Mouse (Mus musculus) hindbrain, postnatal 0 days (tissue): ENCODE data around the gene Mex3a. TPM values are rescaled to one million over a fixed set of nuclear protein-coding genes. Genes with fewer than 3 reads are reported as not detected.

Source experiments
- ATAC-seq: fragments of 200-750 bp; cut with Nextera tagmentation; 2 replicates; pipeline ENCODE4 v1.8.0; 2017; ENCODE audit warnings: mild to moderate bottlenecking, moderate TSS enrichment, moderate library complexity
- DNase-seq: peaks from one replicate; pipeline ENCODE4 v3.0.0-alpha.2; 2015; ENCODE audit warnings: low spot score
- H3K27ac ChIP-seq: fragments of 300-500 bp; sonication (generic); 2 replicates; pipeline ENCODE4 v1.5.1; 2014; ENCODE audit warnings: mild to moderate bottlenecking
- H3K27me3 ChIP-seq: fragments of 300-500 bp; sonication (generic); 2 replicates; pipeline ENCODE4 v1.6.1; 2014; ENCODE audit warnings: low read length, mixed read lengths; ENCODE audit not compliant: insufficient read depth
- H3K36me3 ChIP-seq: fragments of 300-500 bp; sonication (generic); 2 replicates; pipeline ENCODE4 v1.6.1; 2014; ENCODE audit warnings: low read length, mixed read lengths; ENCODE audit not compliant: insufficient read depth
- H3K4me1 ChIP-seq: fragments of 300-500 bp; sonication (generic); 2 replicates; pipeline ENCODE4 v1.6.1; 2014; ENCODE audit warnings: antibody characterized with exemption, low read length, mixed read lengths; ENCODE audit not compliant: insufficient read depth
- H3K4me2 ChIP-seq: fragments of 300-500 bp; sonication (generic); 2 replicates; pipeline ENCODE4 v1.6.1; 2014; ENCODE audit warnings: low read depth, mild to moderate bottlenecking, low read length, moderate library complexity, mixed read lengths
- H3K4me3 ChIP-seq: fragments of 300-500 bp; sonication (generic); 2 replicates; pipeline ENCODE4 v1.5.1; 2014; ENCODE audit warnings: low read length
- H3K9ac ChIP-seq: fragments of 300-500 bp; sonication (generic); replicated peaks from 2 replicates; pipeline ENCODE4 v1.6.1; 2014; ENCODE audit warnings: mild to moderate bottlenecking, low read length, moderate library complexity, mixed read lengths
- H3K9me3 ChIP-seq: fragments of 300-500 bp; sonication (generic); 2 replicates; pipeline ENCODE4 v1.6.1; 2016; ENCODE audit warnings: low read length, mixed read lengths
- CTCF ChIP-seq: IDR thresholded peaks from 2 replicates; pipeline ENCODE4 v1.5.1; 2016; ENCODE audit warnings: antibody characterized with exemption, control low read depth, low read depth
- WGBS: fragments of 180-500 bp; shearing (Covaris S2); extraction: QIAGEN DNeasy Blood & Tissue Kit; methylation state at CpG from one replicate; pipeline ENCODE4 v1.1.7; 2014; 5-methylcytosine and 5-hydroxymethylcytosine counted together
- polyA plus RNA-seq: library from polyadenylated mRNA; unstranded; fragments of >200 nt; fragmentation: Nextera tagmentation; extraction: Ambion mirVana; gene quantifications from 2 replicates; pipeline ENCODE4 v1.2.1, GENCODE M21; 2015
- total RNA-seq: library from RNA; depleted of rRNA; stranded (reverse); fragments of >200 nt; gene quantifications from 2 replicates; pipeline ENCODE4 v1.2.3, GENCODE M21; 2014; rRNA removed

The Mex3a gene
- total RNA-seq (52.3 and 54.5 TPM in 2 replicates), polyA plus RNA-seq (13.9 and 15.3 TPM in 2 replicates)

- H3K9ac ChIP-seq, result peak within 1 kb of the TSS; percentile 94
- 4% methylated on average over 18 of the region's 31 CpGs for WGBS
- H3K4me3 ChIP-seq, result peak within 1 kb of the TSS; percentile 66
- peak within 1 kb of the TSS; percentile 92 for H3K27ac ChIP-seq
- ATAC-seq (no peak), DNase-seq (peak; percentile 60)
- no peaks in the 10 kb centered on the region for H3K9me3 ChIP-seq
- peaks cover 7% of the 10 kb centered on the region; the same call in 1 of the 2 replicates for H3K36me3 ChIP-seq
- H3K4me2 ChIP-seq, result peak within 1 kb of the TSS; percentile 87
- peaks cover 53% of the 10 kb centered on the region for H3K4me1 ChIP-seq
- no peak for TF ChIP-seq CTCF
- no peaks in the 10 kb centered on the region for H3K27me3 ChIP-seq
Measured at GRCm38 (mm10) chr3:88532299-88532674, at the start of gene Mex3a. TSS of gene Mex3a (plus strand) at chr3:88532395.

DNA sequence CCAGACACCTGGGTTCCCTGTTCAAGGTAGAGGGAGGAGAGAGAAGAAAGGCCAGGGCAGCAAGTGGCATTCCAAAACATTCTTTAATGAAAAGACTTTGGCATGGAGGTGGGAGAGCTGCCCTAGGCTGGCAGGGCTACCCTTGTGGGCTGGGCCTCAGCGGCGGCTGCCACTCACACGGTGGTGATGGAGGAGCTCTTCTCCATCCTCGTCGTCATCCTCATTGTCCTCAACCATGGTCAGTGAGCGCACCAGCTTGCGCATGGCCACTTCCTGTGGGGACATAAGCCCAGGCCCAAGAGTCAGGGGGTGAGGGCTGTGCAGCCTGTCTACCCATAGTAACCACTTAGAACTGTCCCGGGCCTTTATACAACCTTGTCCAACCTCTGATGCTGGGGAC lies 49.1 kb upstream of the Mex3a start:
- peaks cover 15% of the 10 kb centered on the region for H3K36me3 ChIP-seq
- DNase-seq (no peak), ATAC-seq (peak; percentile 22; the same call in 1 of the 2 replicates)
- no peak overlapping the region for H3K4me3 ChIP-seq
- H3K27ac ChIP-seq, result no peak overlapping the region
- H3K27me3 ChIP-seq, result peaks cover 15% of the 10 kb centered on the region
- no peaks in the 10 kb centered on the region for H3K9me3 ChIP-seq
- no peak overlapping the region for H3K9ac ChIP-seq
- peaks cover 3% of the 10 kb centered on the region; the same call in 1 of the 2 replicates for H3K4me1 ChIP-seq
- H3K4me2 ChIP-seq, result no peak overlapping the region
- WGBS, result 74% methylated on average over 8 of the region's 8 CpGs
- no peak for TF ChIP-seq CTCF

GRCm38 (mm10) chr3:88483621-88484020 lies 48.6 kb upstream of the Mex3a start:
- H3K4me1 ChIP-seq, result peaks cover 3% of the 10 kb centered on the region; the same call in 1 of the 2 replicates
- no peak overlapping the region for H3K9ac ChIP-seq
- ATAC-seq, result peak; percentile 64
- H3K9me3 ChIP-seq, result no peaks in the 10 kb centered on the region
- H3K36me3 ChIP-seq, result peaks cover 15% of the 10 kb centered on the region
- no peak overlapping the region for H3K4me3 ChIP-seq
- H3K27ac ChIP-seq, result no peak overlapping the region
- DNase-seq, result peak; percentile 85
- WGBS, result 7% methylated on average over 5 of the region's 5 CpGs
- no peak overlapping the region for H3K4me2 ChIP-seq
- peaks cover 15% of the 10 kb centered on the region for H3K27me3 ChIP-seq
- peak; percentile 97 for TF ChIP-seq CTCF

- peak; percentile 65 for DNase-seq
- Histone ChIP-seq H3K9ac (no peak overlapping the region), H3K4me3 (no peak overlapping the region), H3K36me3 (peaks cover 15% of the 10 kb centered on the region), H3K4me1 (peaks cover 3% of the 10 kb centered on the region; the same call in 1 of the 2 replicates), H3K27ac (no peak overlapping the region), H3K27me3 (peaks cover 15% of the 10 kb centered on the region), H3K4me2 (peak overlapping the region; percentile 24; the same call in 1 of the 2 replicates), H3K9me3 (no peaks in the 10 kb centered on the region)
- ATAC-seq, result peak; percentile 22
- WGBS, result 23% methylated on average over 39 of the region's 39 CpGs
- 0 out of 2 replicates have a peak, but pooled peaks have one; percentile 17 for TF ChIP-seq CTCF
Measured at GRCm38 (mm10) chr3:88484597-88485316, 47.4 kb upstream of the Mex3a start.

DNA sequence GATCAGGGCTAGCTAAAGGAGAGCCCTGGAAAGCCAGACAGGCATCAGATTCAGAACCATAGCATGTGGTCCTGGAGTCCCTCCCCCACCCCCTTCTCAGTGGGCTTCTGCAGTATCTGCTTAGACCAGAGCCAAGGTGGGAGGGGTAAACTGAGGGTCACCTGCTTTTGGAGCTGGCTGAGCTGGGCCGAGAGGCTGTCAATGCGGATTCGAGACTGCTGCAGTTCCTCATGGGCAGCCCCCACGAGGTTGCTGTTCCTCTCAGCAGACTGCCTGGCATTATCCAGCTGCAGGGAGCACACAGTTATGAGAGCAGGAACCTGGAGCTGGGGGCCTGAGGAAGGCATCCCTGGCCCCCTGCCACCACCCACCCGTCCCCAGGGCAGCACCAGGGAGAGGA lies 46.2 kb upstream of the Mex3a start:
- H3K27ac ChIP-seq, result no peak overlapping the region
- no peak for DNase-seq
- TF ChIP-seq CTCF, result no peak
- no peak overlapping the region for H3K4me3 ChIP-seq
- peaks cover 15% of the 10 kb centered on the region for H3K27me3 ChIP-seq
- peaks cover 3% of the 10 kb centered on the region; the same call in 1 of the 2 replicates for H3K4me1 ChIP-seq
- H3K9ac ChIP-seq, result no peak overlapping the region
- ATAC-seq, result no peak
- H3K9me3 ChIP-seq, result no peaks in the 10 kb centered on the region
- H3K4me2 ChIP-seq, result no peak overlapping the region
- peaks cover 15% of the 10 kb centered on the region for H3K36me3 ChIP-seq
- 70% methylated on average over 5 of the region's 5 CpGs for WGBS

DNA sequence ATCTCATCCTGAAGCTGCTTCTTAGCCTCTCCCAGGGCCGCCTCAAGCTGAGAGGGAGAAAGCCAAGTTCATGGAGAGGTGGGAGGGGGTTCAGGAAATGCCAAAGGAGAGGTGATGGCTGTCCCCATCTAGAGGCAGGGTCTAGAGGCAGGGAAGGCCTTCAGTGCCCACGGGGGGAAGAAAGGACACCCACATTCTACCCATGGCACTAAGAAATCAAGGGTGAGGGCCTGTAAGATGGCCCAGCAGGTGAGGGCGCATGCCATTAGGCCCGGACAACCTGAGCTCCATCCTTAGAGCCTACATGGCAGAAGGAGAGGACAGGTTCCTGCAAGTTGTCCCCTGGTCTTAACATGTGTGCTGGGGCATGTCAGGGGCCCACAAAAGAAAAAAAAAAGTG lies 45.3 kb upstream of the Mex3a start:
- Histone ChIP-seq H3K4me3 (no peak overlapping the region), H3K27me3 (peaks cover 15% of the 10 kb centered on the region), H3K27ac (no peak overlapping the region), H3K4me1 (peaks cover 3% of the 10 kb centered on the region; the same call in 1 of the 2 replicates), H3K9ac (no peak overlapping the region), H3K36me3 (peaks cover 15% of the 10 kb centered on the region), H3K4me2 (no peak overlapping the region), H3K9me3 (no peaks in the 10 kb centered on the region)
- no peak for TF ChIP-seq CTCF
- DNase-seq (no peak), ATAC-seq (no peak)
- 83% methylated on average over 4 of the region's 4 CpGs for WGBS

- no peaks in the 10 kb centered on the region for H3K9me3 ChIP-seq
- DNase-seq (no peak), ATAC-seq (no peak)
- H3K9ac ChIP-seq, result no peak overlapping the region
- H3K27me3 ChIP-seq, result peaks cover 15% of the 10 kb centered on the region
- H3K4me2 ChIP-seq, result no peak overlapping the region
- H3K27ac ChIP-seq, result no peak overlapping the region
- H3K4me3 ChIP-seq, result no peak overlapping the region
- no peak for TF ChIP-seq CTCF
- WGBS, result 72% methylated on average over 1 of the region's 1 CpGs
- peaks cover 5% of the 10 kb centered on the region; the same call in 1 of the 2 replicates for H3K4me1 ChIP-seq
- H3K36me3 ChIP-seq, result peaks cover 15% of the 10 kb centered on the region
Measured at GRCm38 (mm10) chr3:88487396-88487795, 44.8 kb upstream of the Mex3a start.
